Mouse (Mus musculus) heart, embryonic 13.5 days (tissue): ENCODE measurements at regions not wholly inside any gene's neighbourhood (a gene's known extent, or its start where the extent isn't known, plus 50 kb on each side); places are given as distances from the start of the nearest gene placed in this dataset.

ENCODE experiments used
- ATAC-seq: fragments of 200-750 bp; cut with Nextera tagmentation; 2 replicates; pipeline ENCODE4 v1.8.0; 2017; ENCODE audit warnings: moderate TSS enrichment; ENCODE audit not compliant: insufficient number of reproducible peaks, low FRiP score, low TSS enrichment; ENCODE audit errors: extremely low read depth
- H3K27ac ChIP-seq: fragments of 300-500 bp; sonication (generic); replicated peaks from 2 replicates; pipeline ENCODE4 v1.5.1; 2015; ENCODE audit warnings: moderate library complexity, mild to moderate bottlenecking, inconsistent platforms
- H3K27me3 ChIP-seq: fragments of 300-500 bp; sonication (generic); replicated peaks from 2 replicates; pipeline ENCODE4 v1.6.1; 2015; ENCODE audit warnings: mild to moderate bottlenecking, inconsistent platforms
- H3K36me3 ChIP-seq: fragments of 300-500 bp; sonication (generic); 2 replicates; pipeline ENCODE4 v1.6.1; 2015; ENCODE audit warnings: mild to moderate bottlenecking, inconsistent platforms
- H3K4me1 ChIP-seq: fragments of 300-500 bp; sonication (generic); 2 replicates; pipeline ENCODE4 v1.6.1; 2015; ENCODE audit warnings: inconsistent platforms
- H3K4me2 ChIP-seq: fragments of 300-500 bp; sonication (generic); 2 replicates; pipeline ENCODE4 v1.6.1; 2015; ENCODE audit warnings: inconsistent platforms, mild to moderate bottlenecking, moderate library complexity
- H3K4me3 ChIP-seq: fragments of 300-500 bp; sonication (generic); 2 replicates; pipeline ENCODE4 v1.5.1; 2015; ENCODE audit warnings: moderate library complexity, mild to moderate bottlenecking, inconsistent platforms
- H3K9ac ChIP-seq: fragments of 300-500 bp; sonication (generic); 2 replicates; pipeline ENCODE4 v1.6.1; 2015; ENCODE audit warnings: inconsistent platforms, mild to moderate bottlenecking, moderate library complexity
- H3K9me3 ChIP-seq: fragments of 300-500 bp; sonication (generic); 2 replicates; pipeline ENCODE4 v1.6.1; 2016; ENCODE audit warnings: inconsistent platforms
- WGBS: fragments of 180-500 bp; shearing (Covaris S2); methylation state at CpG from one replicate; pipeline ENCODE4 v1.1.7; 2015; ENCODE audit warnings: mixed read lengths; 5-methylcytosine and 5-hydroxymethylcytosine counted together

GRCm38 (mm10) chr17:44367561-44367960 is 179.2 kb downstream of the Clic5 start:
- Histone ChIP-seq H3K4me2 (no peak overlapping the region), H3K4me3 (no peak overlapping the region), H3K9me3 (peaks cover 5% of the 10 kb centered on the region; the same call in 1 of the 2 replicates), H3K36me3 (no peaks in the 10 kb centered on the region), H3K27ac (no peak overlapping the region), H3K9ac (no peak overlapping the region), H3K27me3 (no peaks in the 10 kb centered on the region), H3K4me1 (peaks cover 44% of the 10 kb centered on the region)
- ATAC-seq: no peak
- 37% methylated on average over 5 of the region's 5 CpGs for WGBS

- H3K27ac ChIP-seq: peak overlapping the region; percentile 24; the same call in 1 of the 2 replicates
- H3K4me2 ChIP-seq: no peak overlapping the region
- no peak overlapping the region for H3K9ac ChIP-seq
- H3K4me3 ChIP-seq: no peak overlapping the region
- no peaks in the 10 kb centered on the region for H3K36me3 ChIP-seq
- ATAC-seq: no peak
- 74% methylated on average over 3 of the region's 3 CpGs for WGBS
- peaks cover 8% of the 10 kb centered on the region; the same call in 1 of the 2 replicates for H3K9me3 ChIP-seq
- peaks cover 39% of the 10 kb centered on the region for H3K4me1 ChIP-seq
- H3K27me3 ChIP-seq: no peaks in the 10 kb centered on the region
Observed at GRCm38 (mm10) chr17:44370966-44371465, 182.6 kb downstream of the Clic5 start.

GRCm38 (mm10) chr17:44371620-44372019 is 183.2 kb downstream of the Clic5 start:
- Histone ChIP-seq H3K36me3 (no peaks in the 10 kb centered on the region), H3K4me3 (no peak overlapping the region), H3K4me2 (no peak overlapping the region), H3K27ac (peak overlapping the region; percentile 24; the same call in 1 of the 2 replicates), H3K27me3 (no peaks in the 10 kb centered on the region), H3K9me3 (peaks cover 8% of the 10 kb centered on the region; the same call in 1 of the 2 replicates), H3K4me1 (peaks cover 34% of the 10 kb centered on the region), H3K9ac (no peak overlapping the region)
- 22% methylated on average over 3 of the region's 3 CpGs for WGBS
- no peak for ATAC-seq

- peaks cover 21% of the 10 kb centered on the region for H3K4me1 ChIP-seq
- H3K27ac ChIP-seq: peak overlapping the region; percentile 68
- WGBS: 49% methylated on average over 8 of the region's 8 CpGs
- H3K4me2 ChIP-seq: no peak overlapping the region
- no peaks in the 10 kb centered on the region for H3K27me3 ChIP-seq
- no peaks in the 10 kb centered on the region for H3K36me3 ChIP-seq
- H3K4me3 ChIP-seq: no peak overlapping the region
- H3K9ac ChIP-seq: no peak overlapping the region
- H3K9me3 ChIP-seq: peaks cover 8% of the 10 kb centered on the region; the same call in 1 of the 2 replicates
- ATAC-seq: no peak; the same call in 1 of the 2 replicates
Observed at GRCm38 (mm10) chr17:44373744-44374456, 185.5 kb downstream of the Clic5 start.

- peaks cover 4% of the 10 kb centered on the region; the same call in 1 of the 2 replicates for H3K9me3 ChIP-seq
Observed at GRCm38 (mm10) chr17:44378391-44378790, 190.0 kb downstream of the Clic5 start.

GRCm38 (mm10) chr17:44388916-44389315 is 200.5 kb downstream of the Clic5 start:
- no peaks in the 10 kb centered on the region for H3K27me3 ChIP-seq
- H3K36me3 ChIP-seq: no peaks in the 10 kb centered on the region
- no peak overlapping the region for H3K27ac ChIP-seq
- H3K9ac ChIP-seq: no peak overlapping the region
- H3K4me3 ChIP-seq: no peak overlapping the region
- 83% methylated on average over 2 of the region's 2 CpGs for WGBS
- H3K9me3 ChIP-seq: no peaks in the 10 kb centered on the region
- no peak overlapping the region for H3K4me2 ChIP-seq
- no peaks in the 10 kb centered on the region for H3K4me1 ChIP-seq
- ATAC-seq: no peak

More at GRCm38 (mm10) chr17:44378391-44378790, 190.0 kb downstream of the Clic5 start:
- WGBS: 66% methylated on average over 7 of the region's 7 CpGs
- Histone ChIP-seq H3K27me3 (no peaks in the 10 kb centered on the region), H3K27ac (no peak overlapping the region), H3K4me1 (peaks cover 12% of the 10 kb centered on the region), H3K4me3 (no peak overlapping the region), H3K36me3 (no peaks in the 10 kb centered on the region), H3K4me2 (no peak overlapping the region), H3K9ac (no peak overlapping the region)
- no peak for ATAC-seq

GRCm38 (mm10) chr17:44397829-44398228 is 209.4 kb downstream of the Clic5 start:
- 81% methylated on average over 5 of the region's 5 CpGs for WGBS
- no peaks in the 10 kb centered on the region for H3K4me1 ChIP-seq
- no peak overlapping the region for H3K27ac ChIP-seq
- no peaks in the 10 kb centered on the region for H3K36me3 ChIP-seq
- H3K4me3 ChIP-seq: no peak overlapping the region
- H3K9me3 ChIP-seq: no peaks in the 10 kb centered on the region
- no peak overlapping the region for H3K9ac ChIP-seq
- H3K4me2 ChIP-seq: no peak overlapping the region
- H3K27me3 ChIP-seq: no peaks in the 10 kb centered on the region
- ATAC-seq: no peak

GRCm38 (mm10) chr17:44398231-44398630 is 209.8 kb downstream of the Clic5 start:
- ATAC-seq: no peak
- H3K27me3 ChIP-seq: no peaks in the 10 kb centered on the region
- no peak overlapping the region for H3K4me2 ChIP-seq
- H3K27ac ChIP-seq: no peak overlapping the region
- H3K4me3 ChIP-seq: no peak overlapping the region
- H3K9ac ChIP-seq: no peak overlapping the region
- 71% methylated on average over 5 of the region's 5 CpGs for WGBS
- H3K36me3 ChIP-seq: no peaks in the 10 kb centered on the region
- no peaks in the 10 kb centered on the region for H3K9me3 ChIP-seq
- no peaks in the 10 kb centered on the region for H3K4me1 ChIP-seq

GRCm38 (mm10) chr17:44404923-44405322 is 216.5 kb downstream of the Clic5 start:
- WGBS: 76% methylated on average over 6 of the region's 6 CpGs
- Histone ChIP-seq H3K4me1 (no peaks in the 10 kb centered on the region), H3K27ac (no peak overlapping the region), H3K9ac (no peak overlapping the region), H3K4me2 (no peak overlapping the region), H3K4me3 (no peak overlapping the region), H3K9me3 (no peaks in the 10 kb centered on the region), H3K27me3 (no peaks in the 10 kb centered on the region), H3K36me3 (no peaks in the 10 kb centered on the region)
- ATAC-seq: no peak

- Histone ChIP-seq H3K4me2 (no peak overlapping the region), H3K27ac (no peak overlapping the region), H3K4me3 (no peak overlapping the region), H3K36me3 (no peaks in the 10 kb centered on the region), H3K9ac (no peak overlapping the region), H3K4me1 (no peaks in the 10 kb centered on the region), H3K9me3 (peaks cover 7% of the 10 kb centered on the region), H3K27me3 (no peaks in the 10 kb centered on the region)
- 80% methylated on average over 2 of the region's 2 CpGs for WGBS
- ATAC-seq: no peak
Observed at GRCm38 (mm10) chr17:44410961-44411360, 222.6 kb downstream of the Clic5 start.

GRCm38 (mm10) chr17:44418676-44419404 is 230.5 kb downstream of the Clic5 start:
- Histone ChIP-seq H3K27ac (no peak overlapping the region), H3K4me2 (no peak overlapping the region), H3K36me3 (no peaks in the 10 kb centered on the region), H3K27me3 (no peaks in the 10 kb centered on the region), H3K9me3 (peaks cover 11% of the 10 kb centered on the region), H3K9ac (no peak overlapping the region), H3K4me3 (no peak overlapping the region), H3K4me1 (peaks cover 7% of the 10 kb centered on the region)
- 60% methylated on average over 11 of the region's 11 CpGs for WGBS
- no peak for ATAC-seq
